13 mouse cellular contexts compared by ENCODE assay signal in the genomic region with DNA sequence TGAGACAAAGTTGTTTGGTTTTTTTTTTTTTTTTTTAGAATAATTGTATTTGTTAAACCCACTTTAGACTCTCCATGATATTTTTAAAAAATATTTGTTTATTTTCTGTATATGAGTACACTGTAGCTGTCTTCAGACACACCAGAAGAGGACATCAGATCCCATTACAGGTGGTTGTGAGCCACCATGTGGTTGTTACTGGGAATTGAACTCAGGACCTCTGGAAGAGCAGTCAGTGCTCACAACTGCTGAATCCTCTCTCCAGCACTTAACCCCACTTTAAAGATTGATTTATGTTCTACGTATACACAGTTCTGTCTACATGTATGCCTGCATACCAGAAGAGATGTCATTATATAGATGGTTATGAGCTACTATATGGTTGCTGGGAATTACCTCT. TPM values are rescaled to one million over a fixed set of nuclear protein-coding genes. Genes with fewer than 3 reads are reported as not detected.
DNase-seq lines count a peak whose midpoint lies in the region; ATAC-seq and TF ChIP-seq lines count a peak whose summit lies in the region.
"Not testable (repeated sequence)": the region's sequence is repeated elsewhere in the genome, so short reads cannot be mapped to it uniquely, and the experiment has no call there.
"Had no signal": no experiment of that assay in that cellular context is flagged by ENCODE, and none has a peak within 500 bp of the region (broad histone marks: within the 10 kb centered on the region; RNA-seq: fewer than 3 reads in every experiment).

No protein-coding gene starts in this region.

- H3K36me3 ChIP-seq in MEL (ENCODE audit: control insufficient read depth in 1 of 2, insufficient read depth in 2 of 2, low read length in 2 of 2): peaks cover 0 to 17% of the 10 kb centered on the region in 2 experiments; a peak in 2 of 4 replicates
- peaks cover 60% of the 10 kb centered on the region for H3K36me3 ChIP-seq in heart, postnatal 0 days (replicated peaks; ENCODE audit: control insufficient read depth, insufficient read depth, low read length)
- peaks cover 13% of the 10 kb centered on the region; the same call in 1 of the 2 replicates for H3K36me3 ChIP-seq in kidney, postnatal 0 days (ENCODE audit: insufficient read depth, low read length)
- H3K36me3 ChIP-seq in liver, postnatal 0 days (replicated peaks; ENCODE audit: insufficient read depth, low read length): peaks cover 37% of the 10 kb centered on the region
- peaks cover 15% of the 10 kb centered on the region; the same call in 1 of the 2 replicates for H3K36me3 ChIP-seq in stomach, postnatal 0 days (ENCODE audit: control insufficient read depth, insufficient read depth, low read length)

- intact Hi-C loops in gastrocnemius, adult 2 months (cut with DNase I): not testable (repeated sequence)

- not testable (repeated sequence) for H3K27ac ChIP-seq in MEL (ENCODE audit: control insufficient read depth, low read depth, low read length); gastrocnemius, adult 2 months; heart, postnatal 0 days (ENCODE audit: low read depth); kidney, postnatal 0 days; liver, postnatal 0 days (ENCODE audit: low read depth); stomach, postnatal 0 days (replicated peaks)

- 81% methylated on average over 1 of the region's 1 CpGs for whole genome bisulfite sequencing in heart, postnatal 0 days
- WGBS in kidney, postnatal 0 days: 91% methylated on average over 1 of the region's 1 CpGs
- WGBS in liver, postnatal 0 days (ENCODE audit: insufficient replicate concordance): 76% methylated on average over 1 of the region's 1 CpGs
- 89% methylated on average over 1 of the region's 1 CpGs for WGBS in stomach, postnatal 0 days

- H3K9me3 ChIP-seq in MEL (replicated peaks; ENCODE audit: insufficient read depth, low read length); heart, postnatal 0 days (replicated peaks; ENCODE audit: control insufficient read depth, low read length); kidney, postnatal 0 days (replicated peaks; ENCODE audit: low read length); liver, postnatal 0 days (ENCODE audit: low read length); stomach, postnatal 0 days (ENCODE audit: control insufficient read depth, low read length): not testable (repeated sequence)

- H3K4me1 ChIP-seq in MEL (ENCODE audit: control insufficient read depth in 1 of 2, insufficient read depth in 2 of 2, low read length in 2 of 2); heart, postnatal 0 days (ENCODE audit: control insufficient read depth, insufficient read depth); kidney, postnatal 0 days (replicated peaks; ENCODE audit: insufficient read depth, low read length); liver, postnatal 0 days (ENCODE audit: insufficient read depth); stomach, postnatal 0 days (replicated peaks; ENCODE audit: control insufficient read depth, insufficient read depth): not testable (repeated sequence)

- TF ChIP-seq RAD21 in MEL (IDR thresholded peaks at IDR 0.05; ENCODE audit: low read depth, low read length): peak; percentile 19

- H3K79me2 ChIP-seq in MEL (ENCODE audit: control insufficient read depth, insufficient read depth, low read length, poor library complexity): not testable (repeated sequence)

- H3K27me3 ChIP-seq in MEL (ENCODE audit: control insufficient read depth in 1 of 2, insufficient read depth in 2 of 2, low read length in 2 of 2); heart, postnatal 0 days (ENCODE audit: control insufficient read depth, insufficient read depth, low read length); kidney, postnatal 0 days (ENCODE audit: insufficient read depth, low read length); liver, postnatal 0 days (ENCODE audit: insufficient read depth, low read length); stomach, postnatal 0 days (ENCODE audit: control insufficient read depth, insufficient read depth, low read length): not testable (repeated sequence)

- not testable (repeated sequence) for TF ChIP-seq POLR2A in MEL (IDR thresholded peaks at IDR 0.05; ENCODE audit: control insufficient read depth in 1 of 2, insufficient read depth in 1 of 2, low read depth in 1 of 2, low read length in 2 of 2, poor library complexity in 1 of 2)

- not testable (repeated sequence) for H3K4me2 ChIP-seq in heart, postnatal 0 days (ENCODE audit: low read depth, low read length); kidney, postnatal 0 days (ENCODE audit: low read length); liver, postnatal 0 days (ENCODE audit: low read depth, low read length); stomach, postnatal 0 days (replicated peaks; ENCODE audit: low read depth)

- TF ChIP-seq CTCF in MEL (IDR thresholded peaks at IDR 0.05 in 2 of 3, conservative IDR thresholded peaks at IDR 0.05 in 1 of 3; ENCODE audit: control insufficient read depth in 1 of 3, insufficient read depth in 1 of 3, low read depth in 2 of 3, low read length in 3 of 3, poor library complexity in 1 of 3, severe bottlenecking in 1 of 3): peak in 2 of 3 experiments; percentile 12 to 37; a peak in 4 of 6 replicates
- TF ChIP-seq CTCF in gastrocnemius, adult 2 months (IDR thresholded peaks at IDR 0.05): peak; percentile 38
- TF ChIP-seq CTCF in heart, postnatal 0 days (IDR thresholded peaks at IDR 0.05; ENCODE audit: low read depth): peak; percentile 20; the same call in 1 of the 2 replicates
- TF ChIP-seq CTCF in kidney, postnatal 0 days (IDR thresholded peaks at IDR 0.05; ENCODE audit: low read depth): peak; percentile 23; the same call in 1 of the 2 replicates
- peak; percentile 19 for TF ChIP-seq CTCF in liver, postnatal 0 days (IDR thresholded peaks at IDR 0.05; ENCODE audit: low read depth)
- TF ChIP-seq CTCF in stomach, postnatal 0 days (IDR thresholded peaks at IDR 0.05; ENCODE audit: low read depth): peak; percentile 38

- not testable (repeated sequence) for TF ChIP-seq EP300 in MEL (IDR thresholded peaks at IDR 0.05; ENCODE audit: low read depth in 1 of 2, low read length in 2 of 2); heart, postnatal 0 days (IDR thresholded peaks at IDR 0.05; ENCODE audit: low read depth); liver, postnatal 0 days (IDR thresholded peaks at IDR 0.05; ENCODE audit: low read depth); stomach, postnatal 0 days (optimal IDR thresholded peaks at IDR 0.05)

- ATAC-seq in heart, postnatal 0 days (ENCODE audit: insufficient read depth, low read depth); kidney, postnatal 0 days (replicated peaks; ENCODE audit: low FRiP score, low read depth); liver, postnatal 0 days; stomach, postnatal 0 days (ENCODE audit: low FRiP score, low TSS enrichment): not testable (repeated sequence)

- H3K4me3 ChIP-seq in MEL (ENCODE audit: control insufficient read depth in 1 of 2, insufficient read depth in 1 of 2, low read depth in 2 of 2, low read length in 2 of 2); gastrocnemius, adult 2 months; heart, postnatal 0 days (ENCODE audit: low read depth, low read length); kidney, postnatal 0 days (replicated peaks; ENCODE audit: low read depth, low read length); liver, postnatal 0 days (ENCODE audit: low read depth, low read length); stomach, postnatal 0 days (ENCODE audit: low read depth, low read length): not testable (repeated sequence)

- not testable (repeated sequence) for H3K9ac ChIP-seq in MEL (ENCODE audit: control insufficient read depth, low read depth, low read length, poor library complexity, severe bottlenecking); heart, postnatal 0 days (replicated peaks; ENCODE audit: low read depth, low read length); kidney, postnatal 0 days (ENCODE audit: low read depth, low read length); liver, postnatal 0 days (replicated peaks); stomach, postnatal 0 days (ENCODE audit: low read length)

- not testable (repeated sequence) for DNase-seq in MEL (ENCODE audit: low read depth, low spot score); gastrocnemius, adult 2 months; heart, postnatal 0 days (ENCODE audit: low spot score); kidney, postnatal 0 days (ENCODE audit: low spot score); liver, postnatal 0 days; stomach, postnatal 0 days (ENCODE audit: low spot score)

RNA-seq across cellular contexts. Expression of a gene that starts 26.0 kb away (rescaled TPM):
- total RNA-seq in MEL (2012; rRNA removed): 47.7 and 57.9 TPM in 2 replicates
- 100 to 1,000 TPM in 1 of 2 experiments, 10 to 100 TPM in 1; 47.3 to 340 TPM for polyA plus RNA-seq in MEL (2012; ENCODE audit: insufficient read depth in 1 of 2, insufficient read length in 2 of 2, low read depth in 1 of 2, low replicate concordance in 2 of 2, missing spikeins in 1 of 2)
- total RNA-seq in gastrocnemius, adult 2 months (2021): 10 to 100 TPM in 1 of 2 experiments, 1 to 10 TPM in 1; 9.0 to 10.8 TPM
- total RNA-seq in heart, postnatal 0 days (2014; rRNA removed; ENCODE audit: low replicate concordance): 24.6 and 37.4 TPM in 2 replicates
- 35.8 and 37.4 TPM in 2 replicates for polyA plus RNA-seq in heart, postnatal 0 days (2015; fragmentation: Nextera tagmentation; extraction: Ambion mirVana)
- 68.2 and 78.1 TPM in 2 replicates for polyA plus RNA-seq in kidney, postnatal 0 days (2015; fragmentation: Nextera tagmentation; extraction: Ambion mirVana)
- 98.6 and 108 TPM in 2 replicates for polyA plus RNA-seq in liver, postnatal 0 days (2015; fragmentation: Nextera tagmentation; extraction: Ambion mirVana)
- polyA plus RNA-seq in stomach, postnatal 0 days (2015; fragmentation: Nextera tagmentation; extraction: Ambion mirVana): 108 and 110 TPM in 2 replicates

RNA-seq across cellular contexts. Expression of a gene that starts 34.8 kb away (rescaled TPM):
- 35.9 and 37.9 TPM in 2 replicates for total RNA-seq in MEL (2012; rRNA removed)
- polyA plus RNA-seq in MEL (2012; ENCODE audit: insufficient read depth in 1 of 2, insufficient read length in 2 of 2, low read depth in 1 of 2, low replicate concordance in 2 of 2, missing spikeins in 1 of 2): 10 to 100 TPM in 1 of 2 experiments, not detected in 1; 54.1 TPM
- 10 to 100 TPM; 16.9 to 17.5 TPM for total RNA-seq in gastrocnemius, adult 2 months (2021)
- 34.6 and 36.4 TPM in 2 replicates for total RNA-seq in heart, postnatal 0 days (2014; rRNA removed; ENCODE audit: low replicate concordance)
- 26.2 and 26.5 TPM in 2 replicates for polyA plus RNA-seq in heart, postnatal 0 days (2015; fragmentation: Nextera tagmentation; extraction: Ambion mirVana)
- polyA plus RNA-seq in kidney, postnatal 0 days (2015; fragmentation: Nextera tagmentation; extraction: Ambion mirVana): 45.3 and 47.1 TPM in 2 replicates
- polyA plus RNA-seq in liver, postnatal 0 days (2015; fragmentation: Nextera tagmentation; extraction: Ambion mirVana): 10.5 and 11.1 TPM in 2 replicates
- 25.0 and 25.8 TPM in 2 replicates for polyA plus RNA-seq in stomach, postnatal 0 days (2015; fragmentation: Nextera tagmentation; extraction: Ambion mirVana)

RNA-seq across cellular contexts. Expression of a gene that starts 36.8 kb away (rescaled TPM):
- 42.5 and 51.8 TPM in 2 replicates for total RNA-seq in MEL (2012; rRNA removed)
- polyA plus RNA-seq in MEL (2012; ENCODE audit: insufficient read depth in 1 of 2, insufficient read length in 2 of 2, low read depth in 1 of 2, low replicate concordance in 2 of 2, missing spikeins in 1 of 2): 10 to 100 TPM in 1 of 2 experiments, not detected in 1; 62.1 TPM
- total RNA-seq in gastrocnemius, adult 2 months (2021): 100 to 1,000 TPM in 1 of 2 experiments, 10 to 100 TPM in 1; 95.9 to 112 TPM
- total RNA-seq in heart, postnatal 0 days (2014; rRNA removed; ENCODE audit: low replicate concordance): 39.4 TPM in 2 replicates
- 15.7 and 17.5 TPM in 2 replicates for polyA plus RNA-seq in heart, postnatal 0 days (2015; fragmentation: Nextera tagmentation; extraction: Ambion mirVana)
- 22.9 and 23.2 TPM in 2 replicates for polyA plus RNA-seq in kidney, postnatal 0 days (2015; fragmentation: Nextera tagmentation; extraction: Ambion mirVana)
- 9.2 and 10.6 TPM in 2 replicates for polyA plus RNA-seq in liver, postnatal 0 days (2015; fragmentation: Nextera tagmentation; extraction: Ambion mirVana)
- 14.9 and 16.1 TPM in 2 replicates for polyA plus RNA-seq in stomach, postnatal 0 days (2015; fragmentation: Nextera tagmentation; extraction: Ambion mirVana)

RNA-seq across cellular contexts. Expression of a gene that starts 44.1 kb away (rescaled TPM):
- total RNA-seq in MEL (2012; rRNA removed): not detected in 2 replicates
- polyA plus RNA-seq in MEL (2012; ENCODE audit: insufficient read depth in 1 of 2, insufficient read length in 2 of 2, low read depth in 1 of 2, low replicate concordance in 2 of 2, missing spikeins in 1 of 2): under 1 TPM in 1 of 2 experiments, not detected in 1; 0.07 TPM
- total RNA-seq in gastrocnemius, adult 2 months (2021): not detected
- total RNA-seq in heart, postnatal 0 days (2014; rRNA removed; ENCODE audit: low replicate concordance): 0.08 TPM in 1 of 2 replicates, not detected in the other
- polyA plus RNA-seq in heart, postnatal 0 days (2015; fragmentation: Nextera tagmentation; extraction: Ambion mirVana): 0.05 TPM in 2 replicates
- polyA plus RNA-seq in kidney, postnatal 0 days (2015; fragmentation: Nextera tagmentation; extraction: Ambion mirVana): 0.04 TPM in 1 of 2 replicates, not detected in the other
- 0.02 and 0.04 TPM in 2 replicates for polyA plus RNA-seq in liver, postnatal 0 days (2015; fragmentation: Nextera tagmentation; extraction: Ambion mirVana)
- polyA plus RNA-seq in stomach, postnatal 0 days (2015; fragmentation: Nextera tagmentation; extraction: Ambion mirVana): 0.01 and 0.05 TPM in 2 replicates
- total RNA-seq: adrenal gland, adult 18-20 months; adrenal gland, postnatal 36 days; gastrocnemius, adult 8-10 months; gastrocnemius, postnatal 25 days had no signal
- polyA plus RNA-seq: embryonic facial prominence, embryonic 11.5 days; embryonic facial prominence, embryonic 14.5 days; hindbrain, embryonic 10.5 days had no signal
